Mouse (Mus musculus) colon, adult 2 months (tissue): ENCODE measurements around the gene Olfr125. TPM values are rescaled to one million over a fixed set of nuclear protein-coding genes. Genes with fewer than 3 reads are reported as not detected.

Experiments used
- polyA plus RNA-seq: library from polyadenylated mRNA; depleted of rRNA; stranded (reverse); fragments of >200 nt; gene quantifications from 2 replicates; pipeline ENCODE4 v1.2.3, GENCODE M21; 2012; rRNA removed

Gene Olfr125
- not detected in 2 replicates for polyA plus RNA-seq

DNA sequence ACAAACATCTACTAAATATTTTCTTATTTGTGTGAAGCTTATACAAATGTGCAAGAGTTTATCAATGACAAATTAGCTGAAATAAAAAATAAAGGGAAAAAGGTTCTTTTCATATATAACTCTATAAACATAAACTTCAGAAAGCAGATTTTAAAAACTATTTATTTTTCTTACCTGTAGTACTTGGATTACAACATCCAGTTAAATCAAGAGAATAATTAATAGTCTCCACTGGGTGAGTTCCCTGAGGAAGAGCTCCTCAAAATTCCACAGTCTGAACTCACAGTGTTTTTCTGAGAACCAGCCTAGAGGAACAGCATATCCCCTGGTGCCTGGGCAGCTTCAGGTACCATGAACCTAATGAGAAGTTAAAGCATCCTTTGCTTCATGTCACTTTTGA lies at the start of gene Olfr125:
Gene Olfr125 (plus strand): TSS at position 301 of the 400 bp plus-strand sequence.

GRCm38 (mm10) chr17:37793229-37793628 lies 39.5 kb upstream of the Olfr125 start, which contains the start of gene Olfr123:
Gene Olfr123 (plus strand): TSS chr17:37793529.

GRCm38 (mm10) chr17:37799588-37799987 lies 33.2 kb upstream of the Olfr125 start, which contains the start of gene Olfr124:
Gene Olfr124 (plus strand): TSS chr17:37799888.

GRCm38 (mm10) chr17:37847183-37847582 lies 14.4 kb downstream of the Olfr125 start, which contains the start of gene Olfr126:
Gene Olfr126 (plus strand): TSS chr17:37847483.

Other genes with a start within 250 kb of the Olfr125 start
- not detected in 2 replicates for gene Olfr114, start 240.2 kb upstream of the Olfr125 start, polyA plus RNA-seq
- not detected in 2 replicates for gene Olfr115, start 205.8 kb upstream of the Olfr125 start, polyA plus RNA-seq
- not detected in 2 replicates for gene Olfr116, start 205.8 kb upstream of the Olfr125 start, polyA plus RNA-seq
- not detected in 2 replicates for gene Olfr117, start 169.2 kb upstream of the Olfr125 start, polyA plus RNA-seq
- gene Olfr118, start 166.0 kb upstream of the Olfr125 start, polyA plus RNA-seq = not detected in 2 replicates
- not detected in 2 replicates for gene Olfr119, start 136.4 kb upstream of the Olfr125 start, polyA plus RNA-seq
- gene Olfr120, start 111.1 kb upstream of the Olfr125 start, polyA plus RNA-seq = not detected in 2 replicates
- gene Olfr121, start 84.1 kb upstream of the Olfr125 start, polyA plus RNA-seq = not detected in 2 replicates
- not detected in 2 replicates for gene Olfr122, start 64.3 kb upstream of the Olfr125 start, polyA plus RNA-seq
- not detected in 2 replicates for gene Olfr123, start 39.4 kb upstream of the Olfr125 start, polyA plus RNA-seq
- not detected in 2 replicates for gene Olfr124, start 33.1 kb upstream of the Olfr125 start, polyA plus RNA-seq
- not detected in 2 replicates for gene Olfr126, start 14.5 kb downstream of the Olfr125 start, polyA plus RNA-seq
- gene Olfr127, start 67.5 kb downstream of the Olfr125 start, polyA plus RNA-seq = not detected in 2 replicates
- gene Olfr128, start 87.6 kb downstream of the Olfr125 start, polyA plus RNA-seq = not detected in 2 replicates
- gene Olfr761, start 120.1 kb downstream of the Olfr125 start, polyA plus RNA-seq = not detected in 2 replicates
- gene Olfr129, start 227.1 kb downstream of the Olfr125 start, polyA plus RNA-seq = not detected in 2 replicates
- not detected in 2 replicates for gene Olfr130, start 231.0 kb downstream of the Olfr125 start, polyA plus RNA-seq